Mouse (Mus musculus) liver, embryonic 16.5 days (tissue): ENCODE measurements around the gene Rtp2. TPM values are rescaled to one million over a fixed set of nuclear protein-coding genes. Genes with fewer than 3 reads are reported as not detected.

Experiments
- ATAC-seq: fragments of 200-750 bp; cut with Nextera tagmentation; 2 replicates; pipeline ENCODE4 v1.8.0; 2017; ENCODE audit warnings: low read depth, mild to moderate bottlenecking, moderate number of reproducible peaks, moderate library complexity
- H3K27ac ChIP-seq: fragments of 300-500 bp; sonication (generic); 2 replicates; pipeline ENCODE4 v1.5.1; 2014; ENCODE audit warnings: mild to moderate bottlenecking, low read length
- H3K27me3 ChIP-seq: fragments of 300-500 bp; sonication (generic); 2 replicates; pipeline ENCODE4 v1.6.1; 2014; ENCODE audit warnings: low read depth, low read length, mixed read lengths; ENCODE audit not compliant: control insufficient read depth, insufficient read depth
- H3K36me3 ChIP-seq: fragments of 300-500 bp; sonication (generic); 2 replicates; pipeline ENCODE4 v1.6.1; 2014; ENCODE audit warnings: mild to moderate bottlenecking; ENCODE audit not compliant: control insufficient read depth, insufficient read depth
- H3K4me1 ChIP-seq: fragments of 300-500 bp; sonication (generic); 2 replicates; pipeline ENCODE4 v1.6.1; 2014; ENCODE audit warnings: low read depth, low read length, mixed read lengths; ENCODE audit not compliant: control insufficient read depth
- H3K4me2 ChIP-seq: fragments of 300-500 bp; sonication (generic); 2 replicates; pipeline ENCODE4 v1.6.1; 2014; ENCODE audit warnings: low read depth, low read length, mixed read lengths
- H3K4me3 ChIP-seq: fragments of 300-500 bp; sonication (generic); 2 replicates; pipeline ENCODE4 v1.5.1; 2014; ENCODE audit warnings: low read depth, mild to moderate bottlenecking, low read length
- H3K9ac ChIP-seq: fragments of 300-500 bp; sonication (generic); 2 replicates; pipeline ENCODE4 v1.6.1; 2014; ENCODE audit warnings: low read depth, low read length
- H3K9me3 ChIP-seq: fragments of 300-500 bp; sonication (generic); replicated peaks from 2 replicates; pipeline ENCODE4 v1.6.1; 2016; ENCODE audit warnings: low read length; ENCODE audit not compliant: control insufficient read depth
- WGBS: fragments of 180-500 bp; shearing (Covaris S2); extraction: QIAGEN DNeasy Blood & Tissue Kit; methylation state at CpG from one replicate; pipeline ENCODE4 v1.1.7; 2014; ENCODE audit not compliant: insufficient replicate concordance; 5-methylcytosine and 5-hydroxymethylcytosine counted together
- polyA plus RNA-seq: library from polyadenylated mRNA; unstranded; fragments of >200 nt; fragmentation: Nextera tagmentation; extraction: Ambion mirVana; gene quantifications from 2 replicates; pipeline ENCODE4 v1.2.1, GENCODE M21; 2015

Gene Rtp2
- polyA plus RNA-seq, 1 experiment from 2014 or later: not detected

DNA sequence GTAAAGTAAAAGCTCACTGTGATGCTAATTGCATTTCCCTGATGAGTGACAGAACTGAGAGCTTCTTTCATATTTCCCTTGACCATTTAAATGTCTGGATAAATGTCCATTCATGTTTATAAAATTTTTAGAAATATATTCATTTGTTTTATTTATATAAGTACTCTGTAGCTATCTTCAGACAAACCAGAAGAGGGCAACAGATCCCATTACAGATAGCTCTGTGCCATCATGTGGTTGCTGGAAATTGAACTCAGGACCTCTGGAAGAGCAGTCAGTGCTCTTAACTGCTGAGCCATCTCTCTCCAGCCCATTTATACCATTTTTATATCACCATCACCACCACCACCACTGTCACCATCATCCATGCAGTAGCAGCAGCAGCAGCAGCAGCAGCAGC lies 26.7 kb upstream of the Rtp2 start:
- H3K4me2 ChIP-seq: no peak overlapping the region
- no peaks in the 10 kb centered on the region for H3K4me1 ChIP-seq
- H3K9ac ChIP-seq: no peak overlapping the region
- no peaks in the 10 kb centered on the region for H3K9me3 ChIP-seq
- no peaks in the 10 kb centered on the region for H3K27me3 ChIP-seq
- no peak overlapping the region for H3K4me3 ChIP-seq
- ATAC-seq: no peak
- no peak overlapping the region for H3K27ac ChIP-seq
- H3K36me3 ChIP-seq: no peaks in the 10 kb centered on the region

DNA sequence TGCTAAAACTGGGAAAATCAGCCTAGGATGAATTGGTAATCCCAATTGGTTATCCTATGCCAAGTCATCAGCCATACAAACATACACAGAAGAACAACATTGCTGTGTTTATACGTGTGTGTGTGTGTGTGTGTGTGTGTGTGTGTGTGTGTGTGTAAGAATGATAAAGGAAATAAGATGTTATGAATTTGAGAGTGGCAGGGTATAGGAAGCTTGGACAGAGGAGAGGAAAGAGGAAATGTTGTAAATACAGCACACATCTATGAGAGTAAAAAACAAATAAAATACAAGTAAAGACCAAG lies 21.7 kb upstream of the Rtp2 start:
- no peak overlapping the region for H3K9ac ChIP-seq
- no peaks in the 10 kb centered on the region for H3K9me3 ChIP-seq
- H3K36me3 ChIP-seq: no peaks in the 10 kb centered on the region
- H3K27me3 ChIP-seq: no peaks in the 10 kb centered on the region
- no peak overlapping the region for H3K27ac ChIP-seq
- ATAC-seq: no peak
- no peaks in the 10 kb centered on the region for H3K4me1 ChIP-seq
- no peak overlapping the region for H3K4me2 ChIP-seq
- 0% methylated on average over 1 of the region's 1 CpGs for WGBS
- no peak overlapping the region for H3K4me3 ChIP-seq

- Histone ChIP-seq H3K27ac (no peak overlapping the region), H3K36me3 (no peaks in the 10 kb centered on the region), H3K9ac (no peak overlapping the region), H3K4me1 (no peaks in the 10 kb centered on the region), H3K4me2 (no peak overlapping the region), H3K27me3 (no peaks in the 10 kb centered on the region), H3K9me3 (no peaks in the 10 kb centered on the region), H3K4me3 (no peak overlapping the region)
- WGBS: 47% methylated on average over 11 of the region's 11 CpGs
- ATAC-seq: no peak
These were observed 21.2 kb upstream of the Rtp2 start for GRCm38 (mm10) chr16:23953189-23953958.

GRCm38 (mm10) chr16:23952101-23952727 lies 20.0 kb upstream of the Rtp2 start:
- Histone ChIP-seq H3K9ac (no peak overlapping the region), H3K27ac (no peak overlapping the region), H3K36me3 (no peaks in the 10 kb centered on the region), H3K4me2 (no peak overlapping the region), H3K9me3 (no peaks in the 10 kb centered on the region), H3K27me3 (no peaks in the 10 kb centered on the region), H3K4me1 (no peaks in the 10 kb centered on the region), H3K4me3 (no peak overlapping the region)
- 40% methylated on average over 4 of the region's 4 CpGs for WGBS
- ATAC-seq: no peak

GRCm38 (mm10) chr16:23947654-23948053 lies 15.5 kb upstream of the Rtp2 start:
- H3K9ac ChIP-seq: no peak overlapping the region
- no peak for ATAC-seq
- WGBS: 69% methylated on average over 6 of the region's 6 CpGs

GRCm38 (mm10) chr16:23944801-23945200 lies 12.6 kb upstream of the Rtp2 start:
- H3K27ac ChIP-seq: no peak overlapping the region
- WGBS: 34% methylated on average over 3 of the region's 3 CpGs
- no peaks in the 10 kb centered on the region for H3K9me3 ChIP-seq
- no peak for ATAC-seq
- no peak overlapping the region for H3K4me3 ChIP-seq
- H3K4me1 ChIP-seq: no peaks in the 10 kb centered on the region
- no peak overlapping the region for H3K4me2 ChIP-seq
- H3K9ac ChIP-seq: no peak overlapping the region
- H3K36me3 ChIP-seq: no peaks in the 10 kb centered on the region
- no peaks in the 10 kb centered on the region for H3K27me3 ChIP-seq

More at GRCm38 (mm10) chr16:23947654-23948053, 15.5 kb upstream of the Rtp2 start:
- no peaks in the 10 kb centered on the region for H3K27me3 ChIP-seq
- H3K9me3 ChIP-seq: no peaks in the 10 kb centered on the region
- no peak overlapping the region for H3K27ac ChIP-seq
- H3K36me3 ChIP-seq: no peaks in the 10 kb centered on the region
- H3K4me2 ChIP-seq: no peak overlapping the region
- H3K4me1 ChIP-seq: no peaks in the 10 kb centered on the region
- no peak overlapping the region for H3K4me3 ChIP-seq

DNA sequence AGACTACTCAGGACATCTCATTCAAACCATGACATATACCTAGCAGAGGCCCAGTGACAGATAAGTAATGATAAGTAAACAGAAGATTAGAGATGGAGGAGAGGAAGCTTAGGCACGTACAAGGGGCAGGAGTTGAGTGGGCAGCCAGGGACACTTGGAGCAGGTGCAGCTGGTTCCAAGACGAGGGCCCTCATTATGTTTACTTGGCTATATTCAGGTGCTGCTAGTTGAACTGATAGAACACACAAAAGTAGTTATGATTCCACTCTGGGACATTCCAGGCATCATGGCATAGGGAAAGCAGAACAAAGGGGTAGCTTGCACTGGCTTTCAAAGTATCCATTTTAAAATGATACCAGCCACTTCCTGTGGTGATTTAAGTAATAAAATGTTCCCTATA lies 2.2 kb upstream of the Rtp2 start:
- 51% methylated on average over 2 of the region's 2 CpGs for WGBS
- no peaks in the 10 kb centered on the region for H3K27me3 ChIP-seq
- H3K4me2 ChIP-seq: no peak overlapping the region
- no peak overlapping the region for H3K27ac ChIP-seq
- no peaks in the 10 kb centered on the region for H3K36me3 ChIP-seq
- no peak overlapping the region for H3K4me3 ChIP-seq
- ATAC-seq: no peak
- no peak overlapping the region for H3K9ac ChIP-seq
- H3K4me1 ChIP-seq: no peaks in the 10 kb centered on the region
- H3K9me3 ChIP-seq: no peaks in the 10 kb centered on the region

GRCm38 (mm10) chr16:23931275-23931674 lies 919 bp downstream of the Rtp2 start:
- H3K27ac ChIP-seq: no peak overlapping the region
- no peak overlapping the region for H3K9ac ChIP-seq
- H3K27me3 ChIP-seq: no peaks in the 10 kb centered on the region
- no peak overlapping the region for H3K4me2 ChIP-seq
- ATAC-seq: no peak
- no peaks in the 10 kb centered on the region for H3K9me3 ChIP-seq
- H3K4me3 ChIP-seq: no peak overlapping the region
- WGBS: 66% methylated on average over 18 of the region's 18 CpGs
- H3K36me3 ChIP-seq: no peaks in the 10 kb centered on the region
- H3K4me1 ChIP-seq: no peaks in the 10 kb centered on the region

DNA sequence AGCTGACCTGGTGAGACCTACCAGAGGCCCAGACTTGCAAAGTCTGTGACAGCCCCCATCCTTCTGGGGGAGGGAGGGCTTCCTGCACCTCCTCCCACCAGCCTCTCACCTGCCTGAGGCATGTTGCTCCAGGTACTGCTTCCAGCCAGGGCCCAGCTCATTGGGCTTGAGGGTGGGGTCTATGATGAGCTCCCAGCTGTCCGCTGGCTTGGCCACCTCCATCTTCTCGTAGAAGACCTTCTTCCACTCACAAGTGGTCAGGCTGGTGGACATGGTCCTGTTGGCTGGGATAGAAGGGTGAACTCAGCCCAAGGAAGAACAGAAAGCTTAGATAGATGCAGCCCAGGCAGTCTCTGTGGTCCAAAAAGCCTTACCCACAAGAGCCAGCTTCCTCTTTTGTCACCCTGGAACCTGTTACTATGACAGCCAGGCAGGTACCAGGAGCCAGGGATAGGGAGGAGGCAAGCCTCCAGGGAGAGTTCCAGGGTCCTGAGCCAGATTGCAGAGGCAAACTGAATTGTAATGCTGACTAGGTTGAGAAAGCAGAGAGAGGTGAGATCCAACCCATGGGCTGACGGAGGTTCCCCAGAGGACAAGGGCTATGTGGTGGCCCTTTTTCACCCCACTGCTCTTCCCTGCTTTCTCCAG lies 1.6 kb downstream of the Rtp2 start:
- no peaks in the 10 kb centered on the region for H3K9me3 ChIP-seq
- ATAC-seq: no peak
- WGBS: 54% methylated on average over 3 of the region's 3 CpGs

More for the DNA sequence above, 1.6 kb downstream of the Rtp2 start:
- Histone ChIP-seq H3K4me2 (no peak overlapping the region), H3K27me3 (no peaks in the 10 kb centered on the region), H3K27ac (no peak overlapping the region), H3K9ac (no peak overlapping the region), H3K4me3 (no peak overlapping the region), H3K36me3 (no peaks in the 10 kb centered on the region), H3K4me1 (no peaks in the 10 kb centered on the region)
